ENCODE assay signal across 9 mouse cellular contexts in genomic region chr3:149330716-149331115, GRCm38 (mm10).
DNase-seq lines count a peak whose midpoint lies in the region; ATAC-seq and TF ChIP-seq lines count a peak whose summit lies in the region.
"Had no signal": no experiment of that assay in that cellular context is flagged by ENCODE, and none has a peak within 500 bp of the region (broad histone marks: within the 10 kb centered on the region; RNA-seq: fewer than 3 reads in every experiment).

No protein-coding gene starts in this region.

- H3K4me3 ChIP-seq in liver, embryonic 14.5 days (ENCODE audit: insufficient read depth in 1 of 2, low read depth in 2 of 2, low read length in 2 of 2) = no peak overlapping the region
- H3K4me3 ChIP-seq in liver, embryonic 12.5 days = no peak overlapping the region
- H3K4me3 ChIP-seq in heart, embryonic 10.5 days = no peak overlapping the region
- H3K4me3 ChIP-seq in kidney, embryonic 14.5 days (ENCODE audit: low read length) = no peak overlapping the region
- no peak overlapping the region for H3K4me3 ChIP-seq in forebrain, embryonic 16.5 days (replicated peaks; ENCODE audit: low read length)

- no peak for TF ChIP-seq CTCF in liver, embryonic 14.5 days (IDR thresholded peaks at IDR 0.05; ENCODE audit: low read depth)

- H3K9ac ChIP-seq in liver, embryonic 14.5 days (replicated peaks) = no peak overlapping the region
- H3K9ac ChIP-seq in liver, embryonic 12.5 days = no peak overlapping the region
- no peak overlapping the region for H3K9ac ChIP-seq in kidney, embryonic 14.5 days (ENCODE audit: low read depth, low read length)
- no peak overlapping the region for H3K9ac ChIP-seq in forebrain, embryonic 16.5 days (replicated peaks; ENCODE audit: low read depth, low read length)

- H3K9me3 ChIP-seq in liver, embryonic 14.5 days (ENCODE audit: control insufficient read depth, low read length) = no peaks in the 10 kb centered on the region
- H3K9me3 ChIP-seq in liver, embryonic 12.5 days (replicated peaks) = no peaks in the 10 kb centered on the region
- no peaks in the 10 kb centered on the region for H3K9me3 ChIP-seq in heart, embryonic 10.5 days
- H3K9me3 ChIP-seq in kidney, embryonic 14.5 days (ENCODE audit: control insufficient read depth, low read length) = no peaks in the 10 kb centered on the region
- no peaks in the 10 kb centered on the region for H3K9me3 ChIP-seq in forebrain, embryonic 16.5 days (ENCODE audit: control insufficient read depth, low read length)

- no peak for DNase-seq in liver, embryonic 14.5 days (ENCODE audit: low read depth in 3 of 3, low spot score in 3 of 3)
- peak; percentile 73 for DNase-seq in heart, embryonic 10.5 days (ENCODE audit: low spot score)
- peak; percentile 72 for DNase-seq in lung, postnatal 25 days (ENCODE audit: low spot score)
- DNase-seq in urinary bladder, postnatal 36 days (ENCODE audit: low spot score in 2 of 2) = no peak

- H3K36me3 ChIP-seq in liver, embryonic 14.5 days (replicated peaks; ENCODE audit: control insufficient read depth, insufficient read depth, low read depth) = no peaks in the 10 kb centered on the region
- no peaks in the 10 kb centered on the region for H3K36me3 ChIP-seq in liver, embryonic 12.5 days
- no peaks in the 10 kb centered on the region for H3K36me3 ChIP-seq in heart, embryonic 10.5 days
- no peaks in the 10 kb centered on the region for H3K36me3 ChIP-seq in kidney, embryonic 14.5 days (ENCODE audit: control insufficient read depth, insufficient read depth, low read length)
- H3K36me3 ChIP-seq in forebrain, embryonic 16.5 days (ENCODE audit: control insufficient read depth, insufficient read depth) = no peaks in the 10 kb centered on the region

- H3K4me2 ChIP-seq in liver, embryonic 14.5 days (ENCODE audit: low read depth) = no peak overlapping the region
- H3K4me2 ChIP-seq in liver, embryonic 12.5 days = no peak overlapping the region
- no peak overlapping the region for H3K4me2 ChIP-seq in kidney, embryonic 14.5 days (replicated peaks; ENCODE audit: low read depth, low read length)
- no peak overlapping the region for H3K4me2 ChIP-seq in forebrain, embryonic 16.5 days (ENCODE audit: low read length)

- no peak for TF ChIP-seq EP300 in liver, embryonic 14.5 days (IDR thresholded peaks at IDR 0.05; ENCODE audit: low read depth)

- WGBS in liver, embryonic 14.5 days (ENCODE audit: insufficient replicate concordance) = 54% methylated on average over 10 of the region's 10 CpGs
- WGBS in liver, embryonic 12.5 days (ENCODE audit: insufficient replicate concordance) = 63% methylated on average over 10 of the region's 10 CpGs
- WGBS in heart, embryonic 10.5 days = 75% methylated on average over 10 of the region's 10 CpGs
- 67% methylated on average over 10 of the region's 10 CpGs for WGBS in kidney, embryonic 14.5 days
- 70% methylated on average over 10 of the region's 10 CpGs for WGBS in forebrain, embryonic 16.5 days

- no peaks in the 10 kb centered on the region; a peak in 2 of 4 replicates for H3K4me1 ChIP-seq in liver, embryonic 14.5 days (replicated peaks; ENCODE audit: control insufficient read depth in 2 of 2, insufficient read depth in 2 of 2, low read length in 1 of 2)
- 0 out of 2 replicates have a peak, but pooled peaks cover 7% of the 10 kb centered on the region for H3K4me1 ChIP-seq in liver, embryonic 12.5 days
- peaks cover 30% of the 10 kb centered on the region for H3K4me1 ChIP-seq in heart, embryonic 10.5 days
- peaks cover 6% of the 10 kb centered on the region; the same call in 1 of the 2 replicates for H3K4me1 ChIP-seq in kidney, embryonic 14.5 days (ENCODE audit: control insufficient read depth, insufficient read depth, low read length)
- no peaks in the 10 kb centered on the region for H3K4me1 ChIP-seq in forebrain, embryonic 16.5 days (replicated peaks; ENCODE audit: control insufficient read depth, insufficient read depth, low read length)

- no peaks in the 10 kb centered on the region for H3K27me3 ChIP-seq in liver, embryonic 14.5 days (ENCODE audit: control insufficient read depth, insufficient read depth, low read length)
- H3K27me3 ChIP-seq in liver, embryonic 12.5 days (replicated peaks) = peaks cover 6% of the 10 kb centered on the region; the same call in 1 of the 2 replicates
- H3K27me3 ChIP-seq in heart, embryonic 10.5 days (ENCODE audit: insufficient read depth, poor library complexity, severe bottlenecking) = peaks cover 6% of the 10 kb centered on the region; the same call in 1 of the 2 replicates
- no peaks in the 10 kb centered on the region for H3K27me3 ChIP-seq in kidney, embryonic 14.5 days (ENCODE audit: control insufficient read depth, insufficient read depth, low read length)
- no peaks in the 10 kb centered on the region for H3K27me3 ChIP-seq in forebrain, embryonic 16.5 days (replicated peaks; ENCODE audit: control insufficient read depth, insufficient read depth, low read length)

- peak; percentile 31; the same call in 1 of the 2 replicates for ATAC-seq in liver, embryonic 14.5 days (ENCODE audit: insufficient read depth)
- ATAC-seq in liver, embryonic 12.5 days = no peak
- peak; percentile 49; the same call in 1 of the 2 replicates for ATAC-seq in kidney, embryonic 14.5 days (ENCODE audit: low FRiP score, low TSS enrichment)
- no peak for ATAC-seq in forebrain, embryonic 16.5 days
- no peak for ATAC-seq in inflammation-experienced regulatory T-cells, adult 6 months
- ATAC-seq: activated CD4-positive, CD25-positive, alpha-beta regulatory T cell, adult 4 months had no signal

- no peak overlapping the region for H3K27ac ChIP-seq in liver, embryonic 14.5 days
- no peak overlapping the region for H3K27ac ChIP-seq in liver, embryonic 12.5 days
- no peak overlapping the region for H3K27ac ChIP-seq in heart, embryonic 10.5 days
- no peak overlapping the region for H3K27ac ChIP-seq in kidney, embryonic 14.5 days (ENCODE audit: low read depth, low read length)
- no peak overlapping the region for H3K27ac ChIP-seq in forebrain, embryonic 16.5 days (ENCODE audit: low read length)

Comparison
In these comparisons a context has a peak if more than half of its experiments do, and no peak if none do; other contexts are left out.
1. ATAC-seq: peak in liver, embryonic 14.5 days (single experiment) and kidney, embryonic 14.5 days (single experiment); none in liver, embryonic 12.5 days (single experiment), forebrain, embryonic 16.5 days (single experiment) and inflammation-experienced regulatory T-cells, adult 6 months (single experiment).
2. DNase-seq: peak in heart, embryonic 10.5 days (single experiment) and lung, postnatal 25 days (single experiment); none in liver, embryonic 14.5 days (0 of 3) and urinary bladder, postnatal 36 days (0 of 2).